Mouse (Mus musculus) testis, adult 2 months (tissue): ENCODE data around the gene Als2cl. TPM values are rescaled to one million over a fixed set of nuclear protein-coding genes. Genes with fewer than 3 reads are reported as not detected.

Experiments used
- H3K27ac ChIP-seq: fragments of 200-500 bp; 2 replicates; pipeline ENCODE4 v1.5.1; 2012; ENCODE audit warnings: low read depth, low read length; ENCODE audit not compliant: control insufficient read depth, insufficient read depth
- H3K27me3 ChIP-seq: fragments of 200-500 bp; 2 replicates; pipeline ENCODE4 v1.6.1; 2012; ENCODE audit warnings: mild to moderate bottlenecking, low read length, moderate library complexity; ENCODE audit not compliant: control insufficient read depth, insufficient read depth
- H3K36me3 ChIP-seq: fragments of 200-500 bp; 2 replicates; pipeline ENCODE4 v1.6.1; 2012; ENCODE audit warnings: mild to moderate bottlenecking, low read length; ENCODE audit not compliant: control insufficient read depth, insufficient read depth
- H3K4me1 ChIP-seq: fragments of 200-500 bp; 2 replicates; pipeline ENCODE4 v1.6.1; 2012; ENCODE audit warnings: low read length; ENCODE audit not compliant: control insufficient read depth, insufficient read depth
- H3K4me3 ChIP-seq: fragments of 200-500 bp; 2 replicates; pipeline ENCODE4 v1.5.1; 2012; ENCODE audit warnings: low read depth, mild to moderate bottlenecking, low read length, moderate library complexity, mixed read lengths; ENCODE audit not compliant: control insufficient read depth
- CTCF ChIP-seq: fragments of 200-500 bp; IDR thresholded peaks from 2 replicates; pipeline ENCODE4 v1.5.1; 2012; ENCODE audit warnings: low read depth, mild to moderate bottlenecking, inconsistent platforms, low read length, moderate library complexity; ENCODE audit not compliant: control insufficient read depth, insufficient read depth, insufficient replicate concordance
- POLR2A ChIP-seq: fragments of 200-500 bp; IDR thresholded peaks from 2 replicates; pipeline ENCODE4 v1.6.1; 2012; ENCODE audit warnings: low read depth, mild to moderate bottlenecking, inconsistent platforms, low read length, moderate library complexity; ENCODE audit not compliant: control insufficient read depth
- polyA plus RNA-seq: library from polyadenylated mRNA; depleted of rRNA; stranded (reverse); fragments of >200 nt; gene quantifications from 2 replicates; pipeline ENCODE4 v1.2.3, GENCODE M21; 2012

Als2cl gene
- polyA plus RNA-seq, 1 experiment = 4.8 TPM

- H3K36me3 ChIP-seq = no peaks in the 10 kb centered on the region
- no peaks in the 10 kb centered on the region; the same call in 1 of the 2 replicates for H3K4me1 ChIP-seq
- H3K27ac ChIP-seq = no peak within 1 kb of the TSS
- no peak within 1 kb of the TSS for H3K4me3 ChIP-seq
- H3K27me3 ChIP-seq = no peaks in the 10 kb centered on the region
- TF ChIP-seq CTCF = no peak
- no peak for TF ChIP-seq POLR2A
Observed at GRCm38 (mm10) chr9:110916786-110917185, 37.1 kb downstream of the Als2cl start, which contains the start of gene Fam240a. Gene Fam240a (minus strand): TSS chr9:110916861.

GRCm38 (mm10) chr9:110920665-110921419 is 41.2 kb downstream of the Als2cl start:
- Histone ChIP-seq H3K27ac (no peak overlapping the region), H3K36me3 (no peaks in the 10 kb centered on the region), H3K4me3 (no peak overlapping the region), H3K4me1 (no peaks in the 10 kb centered on the region; the same call in 1 of the 2 replicates), H3K27me3 (no peaks in the 10 kb centered on the region)
- TF ChIP-seq CTCF (no peak), POLR2A (no peak)

- Histone ChIP-seq H3K4me3 (no peak overlapping the region), H3K27me3 (no peaks in the 10 kb centered on the region), H3K36me3 (no peaks in the 10 kb centered on the region), H3K4me1 (no peaks in the 10 kb centered on the region; the same call in 1 of the 2 replicates), H3K27ac (no peak overlapping the region)
- peak; percentile 90 for TF ChIP-seq CTCF
- TF ChIP-seq POLR2A = no peak
Observed at GRCm38 (mm10) chr9:110922759-110923158, 43.1 kb downstream of the Als2cl start.

- Histone ChIP-seq H3K4me1 (no peaks in the 10 kb centered on the region), H3K36me3 (no peaks in the 10 kb centered on the region), H3K27ac (no peak overlapping the region), H3K27me3 (no peaks in the 10 kb centered on the region), H3K4me3 (no peak overlapping the region)
- TF ChIP-seq POLR2A = no peak
- no peak for TF ChIP-seq CTCF
Observed at GRCm38 (mm10) chr9:110931573-110931972, 51.9 kb downstream of the Als2cl start.

- Histone ChIP-seq H3K36me3 (no peaks in the 10 kb centered on the region), H3K4me1 (no peaks in the 10 kb centered on the region), H3K27me3 (no peaks in the 10 kb centered on the region), H3K27ac (0 out of 2 replicates have a peak overlapping the region, but pooled peaks have one; percentile 1), H3K4me3 (no peak overlapping the region)
- TF ChIP-seq CTCF = no peak
Observed at GRCm38 (mm10) chr9:110933850-110934437, 54.3 kb downstream of the Als2cl start.

- TF ChIP-seq POLR2A (no peak), CTCF (no peak)
- Histone ChIP-seq H3K27me3 (no peaks in the 10 kb centered on the region), H3K27ac (peak overlapping the region; percentile 66; the same call in 1 of the 2 replicates), H3K4me3 (no peak overlapping the region), H3K36me3 (no peaks in the 10 kb centered on the region), H3K4me1 (no peaks in the 10 kb centered on the region)
Observed at GRCm38 (mm10) chr9:110935941-110936340, 56.3 kb downstream of the Als2cl start.

- H3K4me3 ChIP-seq = no peak overlapping the region
- H3K27ac ChIP-seq = no peak overlapping the region
- TF ChIP-seq CTCF (no peak), POLR2A (no peak)
- H3K4me1 ChIP-seq = no peaks in the 10 kb centered on the region
- H3K36me3 ChIP-seq = no peaks in the 10 kb centered on the region
- no peaks in the 10 kb centered on the region for H3K27me3 ChIP-seq
Observed at GRCm38 (mm10) chr9:110937506-110938490, 58.1 kb downstream of the Als2cl start.
